Mouse (Mus musculus) left cerebral cortex, adult 8-10 months (tissue): ENCODE data around the gene Kif7. TPM values are rescaled to one million over a fixed set of nuclear protein-coding genes. Genes with fewer than 3 reads are reported as not detected.

Experiments used
- total RNA-seq, 4 experiments: library from RNA; stranded (reverse); gene quantifications; 2 replicates each; pipeline ENCODE4 v1.2.4; 2022

The Kif7 gene
- total RNA-seq, 4 experiments from 2014 or later = 1.6 to 2.2 (median 1.8) TPM

Other genes with a start within 250 kb of the Kif7 start
- 100 to 1,000 TPM in 1 of 4 experiments, 10 to 100 TPM in 3; 81.6 to 112 (median 91.0) TPM for gene Polg, start 249.4 kb downstream of the Kif7 start, total RNA-seq
- gene Rhcg, start 98.1 kb downstream of the Kif7 start, total RNA-seq = 1 to 10 TPM; 1.7 to 3.0 (median 2.3) TPM
- gene Ticrr, start 55.5 kb downstream of the Kif7 start, total RNA-seq = under 1 TPM in 2 of 4 experiments, not detected in 2; 0.11 to 0.22 TPM
- gene Plin1, start 17.2 kb upstream of the Kif7 start, total RNA-seq = under 1 TPM in 3 of 4 experiments, not detected in 1; 0.18 to 0.23 (median 0.23) TPM
- gene Pex11a, start 27.4 kb upstream of the Kif7 start, total RNA-seq = 10 to 100 TPM in 1 of 4 experiments, 1 to 10 TPM in 3; 9.4 to 10.7 (median 9.9) TPM
- under 1 TPM; 0.18 to 0.61 (median 0.34) TPM for gene Wdr93, start 27.4 kb upstream of the Kif7 start, total RNA-seq
- under 1 TPM in 1 of 4 experiments, not detected in 3; 0.30 TPM for gene Mesp1, start 78.1 kb upstream of the Kif7 start, total RNA-seq
- 1 to 10 TPM; 1.1 to 2.4 (median 1.7) TPM for gene Mesp2, start 95.0 kb upstream of the Kif7 start, total RNA-seq
- gene Anpep, start 145.3 kb upstream of the Kif7 start, total RNA-seq = 1 to 10 TPM; 5.8 to 9.4 (median 7.2) TPM
- 10 to 100 TPM; 42.3 to 48.8 (median 44.4) TPM for gene Ap3s2, start 204.9 kb upstream of the Kif7 start, total RNA-seq
- gene Arpin, start 219.6 kb upstream of the Kif7 start, total RNA-seq = 10 to 100 TPM; 15.1 to 21.3 (median 16.1) TPM